Mouse (Mus musculus) liver, embryonic 14.5 days (tissue): ENCODE results near the gene Acvr1c.

Experiments used
- CTCF ChIP-seq: IDR thresholded peaks from 2 replicates; pipeline ENCODE4 v1.5.1; 2016; ENCODE audit warnings: antibody characterized with exemption, low read depth, control low read depth
- EP300 ChIP-seq: IDR thresholded peaks from 2 replicates; pipeline ENCODE4 v1.6.1; 2016; ENCODE audit warnings: antibody characterized with exemption, low read depth

DNA sequence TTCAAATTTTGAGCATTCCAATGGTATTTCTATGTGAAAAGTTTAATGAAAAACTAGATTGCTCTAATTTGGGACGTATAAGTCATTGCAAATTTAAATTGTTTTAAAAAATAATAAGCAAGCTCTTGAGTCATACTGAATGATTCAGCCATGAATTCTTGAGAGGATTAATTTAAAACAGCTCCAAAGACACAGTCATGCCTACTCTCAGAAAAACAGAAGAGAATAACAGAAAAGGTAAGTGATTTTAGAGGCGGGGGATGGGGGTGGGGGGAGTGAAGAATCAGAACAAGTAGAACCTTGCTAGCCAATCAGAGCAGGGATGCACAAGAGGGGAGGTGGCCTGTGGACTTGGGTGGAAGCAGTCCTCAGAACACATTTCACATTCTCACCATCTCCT is 7.0 kb downstream of the Acvr1c start:
- TF ChIP-seq CTCF (no peak), EP300 (no peak)
